Mouse (Mus musculus) MEL (cell line): ENCODE measurements around the gene Fastkd5.

ENCODE experiments used
- CTCF ChIP-seq, 3 experiments: IDR thresholded peaks in 2 of 3; conservative IDR thresholded peaks in 1 of 3; 2 replicates each; pipeline ENCODE4 v1.5.1; 2011 to 2012; ENCODE audit warnings: low read length in 3 of 3, low read depth in 2 of 3, mild to moderate bottlenecking in 2 of 3, improper control_type of control experiment in 1 of 3, inconsistent platforms in 1 of 3, mixed read lengths in 1 of 3, moderate library complexity in 1 of 3; ENCODE audit not compliant: control insufficient read depth in 1 of 3, insufficient read depth in 1 of 3, poor library complexity in 1 of 3, severe bottlenecking in 1 of 3
- POLR2A ChIP-seq, 2 experiments: IDR thresholded peaks; 2 replicates each; pipeline ENCODE4 v1.6.1; 2011 to 2012; ENCODE audit warnings: low read length in 2 of 2, mild to moderate bottlenecking in 2 of 2, control low read depth in 1 of 2, improper control_type of control experiment in 1 of 2, low read depth in 1 of 2, moderate library complexity in 1 of 2; ENCODE audit not compliant: control insufficient read depth in 1 of 2, insufficient read depth in 1 of 2, poor library complexity in 1 of 2
- POLR2AphosphoS2 ChIP-seq: IDR thresholded peaks from 2 replicates; pipeline ENCODE4 v1.6.1; 2011; ENCODE audit warnings: low read length, improper control_type of control experiment

- no peak for TF ChIP-seq POLR2AphosphoS2
- TF ChIP-seq CTCF (IDR thresholded peaks at IDR 0.05 in 2 of 3, conservative IDR thresholded peaks at IDR 0.05 in 1 of 3; ENCODE audit: control insufficient read depth in 1 of 3, insufficient read depth in 1 of 3, low read depth in 2 of 3, low read length in 3 of 3, poor library complexity in 1 of 3, severe bottlenecking in 1 of 3) = no peak
- TF ChIP-seq POLR2A (IDR thresholded peaks at IDR 0.05; ENCODE audit: control insufficient read depth in 1 of 2, insufficient read depth in 1 of 2, low read depth in 1 of 2, low read length in 2 of 2, poor library complexity in 1 of 2) = no peak
These were observed 23.5 kb upstream of the Fastkd5 start for GRCm38 (mm10) chr2:130653303-130653702.
